Mouse (Mus musculus) lung, embryonic 14.5 days (tissue): Measurements from ENCODE around the gene Ap1m2. TPM values are rescaled to one million over a fixed set of nuclear protein-coding genes. Genes with fewer than 3 reads are reported as not detected.

ENCODE experiments used
- ATAC-seq: fragments of 200-750 bp; cut with Nextera tagmentation; 2 replicates; pipeline ENCODE4 v1.8.0; 2017; ENCODE audit warnings: mild to moderate bottlenecking, moderate TSS enrichment, moderate library complexity; ENCODE audit not compliant: insufficient read depth
- DNase-seq: peaks from one replicate; pipeline ENCODE4 v3.0.0-alpha.2; 2015
- H3K27ac ChIP-seq: fragments of 300-500 bp; sonication (generic); 2 replicates; pipeline ENCODE4 v1.5.1; 2014; ENCODE audit warnings: low read depth, mild to moderate bottlenecking, moderate library complexity
- H3K27me3 ChIP-seq: fragments of 300-500 bp; sonication (generic); 2 replicates; pipeline ENCODE4 v1.6.1; 2014; ENCODE audit warnings: low read length, control low read depth; ENCODE audit not compliant: insufficient read depth
- H3K36me3 ChIP-seq: fragments of 300-500 bp; sonication (generic); 2 replicates; pipeline ENCODE4 v1.6.1; 2014; ENCODE audit warnings: control low read depth; ENCODE audit not compliant: insufficient read depth
- H3K4me1 ChIP-seq: fragments of 300-500 bp; sonication (generic); 2 replicates; pipeline ENCODE4 v1.6.1; 2014; ENCODE audit warnings: antibody characterized with exemption, control low read depth; ENCODE audit not compliant: insufficient read depth
- H3K4me2 ChIP-seq: fragments of 300-500 bp; sonication (generic); 2 replicates; pipeline ENCODE4 v1.6.1; 2014; ENCODE audit warnings: mild to moderate bottlenecking
- H3K4me3 ChIP-seq: fragments of 300-500 bp; sonication (generic); 2 replicates; pipeline ENCODE4 v1.5.1; 2014; ENCODE audit warnings: low read depth, low read length
- H3K9ac ChIP-seq: fragments of 300-500 bp; sonication (generic); 2 replicates; pipeline ENCODE4 v1.6.1; 2014
- H3K9me3 ChIP-seq: fragments of 300-500 bp; sonication (generic); 2 replicates; pipeline ENCODE4 v1.6.1; 2016; ENCODE audit warnings: low read depth, low read length, control low read depth
- CTCF ChIP-seq: IDR thresholded peaks from 2 replicates; pipeline ENCODE4 v1.5.1; 2016; ENCODE audit warnings: antibody characterized with exemption, low read depth
- WGBS: fragments of 180-500 bp; shearing (Covaris S2); extraction: QIAGEN DNeasy Blood & Tissue Kit; methylation state at CpG from one replicate; pipeline ENCODE4 v1.1.7; 2014; 5-methylcytosine and 5-hydroxymethylcytosine counted together
- polyA plus RNA-seq: library from polyadenylated mRNA; unstranded; fragments of >200 nt; fragmentation: Nextera tagmentation; extraction: Ambion mirVana; gene quantifications from 2 replicates; pipeline ENCODE4 v1.2.1, GENCODE M21; 2014

The Ap1m2 gene
- polyA plus RNA-seq, 1 experiment from 2014 or later = 45.7 TPM

- DNase-seq (no peak), ATAC-seq (no peak)
- Histone ChIP-seq H3K27ac (no peak overlapping the region), H3K4me2 (no peak overlapping the region), H3K9ac (no peak overlapping the region), H3K36me3 (no peaks in the 10 kb centered on the region), H3K27me3 (no peaks in the 10 kb centered on the region), H3K9me3 (no peaks in the 10 kb centered on the region), H3K4me1 (peaks cover 7% of the 10 kb centered on the region; the same call in 1 of the 2 replicates), H3K4me3 (no peak overlapping the region)
- 90% methylated on average over 4 of the region's 4 CpGs for WGBS
- no peak for TF ChIP-seq CTCF
Observed at GRCm38 (mm10) chr9:21319503-21319902, 7.4 kb upstream of the Ap1m2 start.

- DNase-seq = no peak
- ATAC-seq = no peak
- Histone ChIP-seq H3K4me2 (no peak overlapping the region), H3K36me3 (no peaks in the 10 kb centered on the region), H3K9me3 (no peaks in the 10 kb centered on the region), H3K27me3 (no peaks in the 10 kb centered on the region), H3K4me3 (no peak overlapping the region), H3K9ac (no peak overlapping the region), H3K4me1 (peaks cover 7% of the 10 kb centered on the region; the same call in 1 of the 2 replicates), H3K27ac (no peak overlapping the region)
- WGBS = 93% methylated on average over 6 of the region's 6 CpGs
- TF ChIP-seq CTCF = no peak
Observed at GRCm38 (mm10) chr9:21318792-21319191, 6.7 kb upstream of the Ap1m2 start.

- 66% methylated on average over 7 of the region's 7 CpGs for WGBS
- no peak overlapping the region for H3K4me2 ChIP-seq
- DNase-seq (no peak), ATAC-seq (no peak)
- H3K9me3 ChIP-seq = no peaks in the 10 kb centered on the region
- no peaks in the 10 kb centered on the region for H3K36me3 ChIP-seq
- no peak for TF ChIP-seq CTCF
- H3K4me3 ChIP-seq = no peak overlapping the region
- H3K27ac ChIP-seq = no peak overlapping the region
- peaks cover 7% of the 10 kb centered on the region; the same call in 1 of the 2 replicates for H3K4me1 ChIP-seq
- H3K9ac ChIP-seq = no peak overlapping the region
- H3K27me3 ChIP-seq = peaks cover 11% of the 10 kb centered on the region
Observed at GRCm38 (mm10) chr9:21316696-21317095, 4.6 kb upstream of the Ap1m2 start.

GRCm38 (mm10) chr9:21315421-21315820 lies 3.3 kb upstream of the Ap1m2 start:
- H3K9ac ChIP-seq = no peak overlapping the region
- no peaks in the 10 kb centered on the region for H3K9me3 ChIP-seq
- no peak overlapping the region for H3K4me3 ChIP-seq
- no peak for ATAC-seq
- H3K4me2 ChIP-seq = no peak overlapping the region
- H3K27ac ChIP-seq = no peak overlapping the region
- no peaks in the 10 kb centered on the region for H3K36me3 ChIP-seq
- H3K4me1 ChIP-seq = no peaks in the 10 kb centered on the region
- no peak for TF ChIP-seq CTCF
- H3K27me3 ChIP-seq = peaks cover 14% of the 10 kb centered on the region
- WGBS = 50% methylated on average over 5 of the region's 5 CpGs
- DNase-seq = no peak

- H3K4me3 ChIP-seq = no peak overlapping the region
- H3K27me3 ChIP-seq = peaks cover 14% of the 10 kb centered on the region
- ATAC-seq (no peak), DNase-seq (no peak)
- H3K36me3 ChIP-seq = no peaks in the 10 kb centered on the region
- H3K4me1 ChIP-seq = no peaks in the 10 kb centered on the region
- H3K9me3 ChIP-seq = no peaks in the 10 kb centered on the region
- H3K9ac ChIP-seq = no peak overlapping the region
- WGBS = 79% methylated on average over 9 of the region's 9 CpGs
- H3K27ac ChIP-seq = no peak overlapping the region
- no peak overlapping the region for H3K4me2 ChIP-seq
- no peak for TF ChIP-seq CTCF
Observed at GRCm38 (mm10) chr9:21314367-21315140, 2.4 kb upstream of the Ap1m2 start.

GRCm38 (mm10) chr9:21313394-21313793 lies 1.3 kb upstream of the Ap1m2 start:
- TF ChIP-seq CTCF = peak; percentile 98
- H3K4me1 ChIP-seq = no peaks in the 10 kb centered on the region
- 6% methylated on average over 11 of the region's 11 CpGs for WGBS
- H3K27me3 ChIP-seq = peaks cover 14% of the 10 kb centered on the region
- no peak overlapping the region for H3K4me3 ChIP-seq
- H3K9ac ChIP-seq = no peak overlapping the region
- no peak overlapping the region for H3K4me2 ChIP-seq
- no peaks in the 10 kb centered on the region for H3K9me3 ChIP-seq
- no peak overlapping the region for H3K27ac ChIP-seq
- H3K36me3 ChIP-seq = no peaks in the 10 kb centered on the region
- DNase-seq (peak; percentile 94), ATAC-seq (peak; percentile 64; the same call in 1 of the 2 replicates)

GRCm38 (mm10) chr9:21311695-21312094 lies 442 bp downstream of the Ap1m2 start:
- Histone ChIP-seq H3K27ac (no peak overlapping the region), H3K4me2 (peak overlapping the region; percentile 42), H3K4me1 (no peaks in the 10 kb centered on the region), H3K27me3 (peaks cover 14% of the 10 kb centered on the region), H3K4me3 (peak overlapping the region; percentile 43), H3K36me3 (no peaks in the 10 kb centered on the region), H3K9ac (peak overlapping the region; percentile 43), H3K9me3 (no peaks in the 10 kb centered on the region)
- no peak for DNase-seq
- ATAC-seq = 0 out of 2 replicates have a peak, but pooled peaks have one; percentile 18
- TF ChIP-seq CTCF = no peak
- WGBS = 23% methylated on average over 7 of the region's 7 CpGs
